Mouse (Mus musculus) myocyte (in vitro differentiated cells): ENCODE measurements around the gene Bcar3. TPM values are rescaled to one million over a fixed set of nuclear protein-coding genes. Genes with fewer than 3 reads are reported as not detected.
A peak's percentile ranks its signal among the peaks of the same experiment; 100 is the strongest.

Source experiments
- H3K27me3 ChIP-seq: one replicate; pipeline ENCODE4 v1.6.1; 2011; ENCODE audit not compliant: control insufficient read depth, insufficient read depth, insufficient read length
- H3K36me3 ChIP-seq: one replicate; pipeline ENCODE4 v1.6.1; 2011; ENCODE audit not compliant: control insufficient read depth, insufficient read depth
- H3K4me2 ChIP-seq: one replicate; pipeline ENCODE4 v1.6.1; 2011; ENCODE audit warnings: low read depth, control low read depth
- H3K4me3 ChIP-seq: one replicate; pipeline ENCODE4 v1.5.1; 2011; ENCODE audit warnings: mild to moderate bottlenecking, control low read depth, moderate library complexity
- H3K79me2 ChIP-seq: one replicate; pipeline ENCODE4 v1.6.1; 2011; ENCODE audit not compliant: control insufficient read depth, insufficient read depth
- H3ac ChIP-seq: one replicate; pipeline ENCODE4 v1.6.1; 2011; ENCODE audit not compliant: control insufficient read depth, insufficient read length
- CEBPB ChIP-seq: IDR thresholded peaks from 2 replicates; pipeline ENCODE4 v1.6.1; 2011; ENCODE audit warnings: mild to moderate bottlenecking, moderate library complexity; ENCODE audit not compliant: poor library complexity, insufficient read depth, severe bottlenecking
- E2F4 ChIP-seq: IDR thresholded peaks from one replicate; pipeline ENCODE4 v1.6.1; 2011; ENCODE audit warnings: mild to moderate bottlenecking, control low read depth, moderate library complexity; ENCODE audit not compliant: insufficient read depth
- MAX ChIP-seq: IDR thresholded peaks from one replicate; pipeline ENCODE4 v1.6.1; 2011; ENCODE audit warnings: low read depth, mild to moderate bottlenecking, control low read depth
- MYOD1 ChIP-seq, 3 experiments: IDR thresholded peaks; one replicate each; pipeline ENCODE4 v1.6.1; 2011; ENCODE audit warnings: control low read depth in 2 of 3, low read depth in 2 of 3, mild to moderate bottlenecking in 2 of 3, moderate library complexity in 1 of 3; ENCODE audit not compliant: insufficient read length in 2 of 3, control insufficient read depth in 1 of 3
- MYOG ChIP-seq, 3 experiments: IDR thresholded peaks; one replicate each; pipeline ENCODE4 v1.6.1; 2011; ENCODE audit warnings: control low read depth in 2 of 3, low read depth in 2 of 3, mild to moderate bottlenecking in 2 of 3; ENCODE audit not compliant: insufficient read length in 2 of 3, control insufficient read depth in 1 of 3, insufficient read depth in 1 of 3
- POLR2A ChIP-seq: IDR thresholded peaks from one replicate; pipeline ENCODE4 v1.6.1; 2011; ENCODE audit warnings: low read depth, mild to moderate bottlenecking, control low read depth, moderate library complexity; ENCODE audit not compliant: insufficient read length
- POLR2AphosphoS2 ChIP-seq: IDR thresholded peaks from one replicate; pipeline ENCODE4 v1.6.1; 2011; ENCODE audit warnings: low read depth, control low read depth; ENCODE audit not compliant: insufficient read length
- REST ChIP-seq: IDR thresholded peaks from one replicate; pipeline ENCODE4 v1.6.1; 2011; ENCODE audit warnings: mild to moderate bottlenecking, control low read depth, moderate library complexity; ENCODE audit not compliant: insufficient read depth, insufficient read length
- SRF ChIP-seq: IDR thresholded peaks from one replicate; pipeline ENCODE4 v1.6.1; 2011; ENCODE audit warnings: low read depth; ENCODE audit not compliant: control insufficient read depth, insufficient read length
- TCF12 ChIP-seq: IDR thresholded peaks from one replicate; pipeline ENCODE4 v1.6.1; 2011; ENCODE audit warnings: mild to moderate bottlenecking, control low read depth; ENCODE audit not compliant: poor library complexity, insufficient read depth, severe bottlenecking
- TCF3 ChIP-seq: IDR thresholded peaks from one replicate; pipeline ENCODE4 v1.6.1; 2011; ENCODE audit warnings: low read depth, control low read depth; ENCODE audit not compliant: insufficient read length
- USF1 ChIP-seq: IDR thresholded peaks from one replicate; pipeline ENCODE4 v1.6.1; 2011; ENCODE audit warnings: low read depth, mild to moderate bottlenecking, control low read depth, moderate library complexity
- polyA plus RNA-seq: library from polyadenylated mRNA; unstranded; fragments of >200 nt; fragmentation: generic; extraction: Trizol; gene quantifications from one replicate; pipeline ENCODE4 v1.2.1, GENCODE M21; 2012; ENCODE audit warnings: missing spikeins

Bcar3 gene
- polyA plus RNA-seq, 1 experiment: 21.4 TPM

DNA sequence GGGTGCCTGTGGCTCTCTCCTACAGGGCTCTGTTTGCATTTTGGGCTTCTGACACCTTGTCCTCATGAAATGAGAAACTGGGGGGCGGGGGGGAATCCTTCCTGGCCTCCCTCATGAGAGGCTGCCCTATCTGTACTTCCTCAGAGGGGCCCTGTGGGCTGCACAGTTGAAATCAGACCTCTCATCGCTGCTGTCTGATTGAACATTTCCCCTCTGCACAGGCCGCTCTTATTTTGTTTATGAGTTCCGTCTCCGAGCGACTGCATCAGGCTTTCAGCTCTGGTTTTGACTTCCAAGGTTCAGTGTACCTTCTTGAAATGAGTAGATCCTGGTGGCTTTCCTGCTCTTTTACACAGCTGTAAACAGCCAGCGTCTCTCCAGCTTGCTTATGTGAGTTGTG lies 40.4 kb downstream of the Bcar3 start:
- Histone ChIP-seq H3K4me3 (no peak overlapping the region), H3ac (no peak overlapping the region), H3K27me3 (no peaks in the 10 kb centered on the region), H3K79me2 (no peaks in the 10 kb centered on the region), H3K36me3 (no peaks in the 10 kb centered on the region), H3K4me2 (peak overlapping the region; percentile 78)
- TF ChIP-seq TCF12 (no peak), POLR2AphosphoS2 (no peak)

DNA sequence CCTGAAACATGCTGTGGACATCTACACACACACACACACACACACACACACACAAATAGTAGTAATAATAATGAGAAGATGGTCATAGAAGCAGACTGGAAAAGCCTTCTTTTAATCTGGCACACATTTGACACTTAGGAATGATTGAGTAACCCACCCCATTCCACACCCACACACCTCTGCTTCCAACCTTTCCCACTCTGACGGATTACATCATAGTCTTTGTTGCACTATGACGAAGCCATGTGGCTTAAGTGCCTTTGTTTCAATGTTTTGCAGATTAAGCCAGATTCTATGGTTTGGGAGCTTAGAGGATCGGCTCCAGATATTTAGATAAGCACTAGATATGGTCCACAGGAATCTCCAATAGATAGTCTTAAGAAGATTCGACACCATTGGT lies 42.1 kb downstream of the Bcar3 start:
- Histone ChIP-seq H3K4me2 (no peak overlapping the region), H3K27me3 (no peaks in the 10 kb centered on the region), H3ac (no peak overlapping the region), H3K36me3 (no peaks in the 10 kb centered on the region), H3K4me3 (no peak overlapping the region), H3K79me2 (no peaks in the 10 kb centered on the region)
- TF ChIP-seq MAX (no peak), TCF12 (no peak), POLR2A (no peak), POLR2AphosphoS2 (no peak), MYOD1 (IDR thresholded peaks at IDR 0.05; ENCODE audit: control insufficient read depth in 1 of 3, insufficient read length in 2 of 3, low read depth in 2 of 3) (no peak), E2F4 (no peak)

DNA sequence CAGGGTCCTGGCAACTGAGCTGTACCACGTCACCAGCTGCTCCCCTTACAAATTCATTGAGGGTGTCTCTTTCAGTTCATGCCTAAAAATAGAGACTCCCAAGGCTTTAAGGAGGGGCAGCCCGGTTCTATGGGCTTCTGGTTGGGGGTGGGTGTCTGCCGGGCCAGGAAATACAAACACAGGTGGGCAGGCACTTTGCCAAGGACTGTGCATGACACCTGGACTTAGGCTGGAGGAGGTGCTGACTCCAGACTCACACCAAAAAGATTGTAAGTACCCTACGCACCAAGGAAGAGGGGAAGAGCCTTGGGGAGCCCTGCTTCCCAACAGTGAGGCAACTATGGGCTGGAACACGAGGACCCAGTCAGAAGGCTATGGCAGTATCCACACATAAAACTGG lies 44.1 kb downstream of the Bcar3 start:
- Histone ChIP-seq H3K4me3 (no peak overlapping the region), H3K27me3 (no peaks in the 10 kb centered on the region), H3K79me2 (no peaks in the 10 kb centered on the region), H3K4me2 (no peak overlapping the region), H3K36me3 (no peaks in the 10 kb centered on the region), H3ac (no peak overlapping the region)
- peak in 1 of 3 experiments; percentile 58 for TF ChIP-seq MYOD1 (IDR thresholded peaks at IDR 0.05; ENCODE audit: control insufficient read depth in 1 of 3, insufficient read length in 2 of 3, low read depth in 2 of 3)
- TF ChIP-seq MYOG (IDR thresholded peaks at IDR 0.05; ENCODE audit: control insufficient read depth in 1 of 3, insufficient read depth in 1 of 3, insufficient read length in 2 of 3, low read depth in 2 of 3): no peak

DNA sequence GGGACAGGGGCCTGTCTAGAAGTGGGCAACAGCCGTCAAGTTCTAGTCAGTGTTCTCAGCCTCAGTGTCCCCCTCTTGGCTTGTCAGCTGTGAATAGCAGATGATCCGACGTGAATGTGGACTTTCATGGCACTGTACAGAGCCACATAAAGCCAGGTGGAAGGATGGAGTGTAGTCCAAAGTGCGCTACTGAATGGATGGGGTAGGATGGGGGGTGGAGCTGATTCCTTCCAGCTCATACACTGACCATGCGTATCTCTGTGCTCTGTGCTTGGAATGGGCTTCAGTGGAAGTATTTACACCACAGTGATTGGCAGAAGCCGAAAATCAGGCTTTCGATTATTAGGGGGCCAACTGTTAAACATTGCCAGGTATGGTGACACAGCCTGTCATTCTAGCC lies 45.0 kb downstream of the Bcar3 start:
- no peak overlapping the region for H3K4me2 ChIP-seq
- H3ac ChIP-seq: no peak overlapping the region
- no peaks in the 10 kb centered on the region for H3K27me3 ChIP-seq
- no peak overlapping the region for H3K4me3 ChIP-seq
- no peaks in the 10 kb centered on the region for H3K79me2 ChIP-seq
- no peaks in the 10 kb centered on the region for H3K36me3 ChIP-seq
- no peak for TF ChIP-seq E2F4
- no peak for TF ChIP-seq REST
- TF ChIP-seq TCF3: no peak
- no peak for TF ChIP-seq TCF12
- TF ChIP-seq SRF: no peak
- TF ChIP-seq POLR2A: no peak
- no peak for TF ChIP-seq MYOD1 (IDR thresholded peaks at IDR 0.05; ENCODE audit: control insufficient read depth in 1 of 3, insufficient read length in 2 of 3, low read depth in 2 of 3)
- TF ChIP-seq CEBPB: no peak
- no peak for TF ChIP-seq POLR2AphosphoS2

DNA sequence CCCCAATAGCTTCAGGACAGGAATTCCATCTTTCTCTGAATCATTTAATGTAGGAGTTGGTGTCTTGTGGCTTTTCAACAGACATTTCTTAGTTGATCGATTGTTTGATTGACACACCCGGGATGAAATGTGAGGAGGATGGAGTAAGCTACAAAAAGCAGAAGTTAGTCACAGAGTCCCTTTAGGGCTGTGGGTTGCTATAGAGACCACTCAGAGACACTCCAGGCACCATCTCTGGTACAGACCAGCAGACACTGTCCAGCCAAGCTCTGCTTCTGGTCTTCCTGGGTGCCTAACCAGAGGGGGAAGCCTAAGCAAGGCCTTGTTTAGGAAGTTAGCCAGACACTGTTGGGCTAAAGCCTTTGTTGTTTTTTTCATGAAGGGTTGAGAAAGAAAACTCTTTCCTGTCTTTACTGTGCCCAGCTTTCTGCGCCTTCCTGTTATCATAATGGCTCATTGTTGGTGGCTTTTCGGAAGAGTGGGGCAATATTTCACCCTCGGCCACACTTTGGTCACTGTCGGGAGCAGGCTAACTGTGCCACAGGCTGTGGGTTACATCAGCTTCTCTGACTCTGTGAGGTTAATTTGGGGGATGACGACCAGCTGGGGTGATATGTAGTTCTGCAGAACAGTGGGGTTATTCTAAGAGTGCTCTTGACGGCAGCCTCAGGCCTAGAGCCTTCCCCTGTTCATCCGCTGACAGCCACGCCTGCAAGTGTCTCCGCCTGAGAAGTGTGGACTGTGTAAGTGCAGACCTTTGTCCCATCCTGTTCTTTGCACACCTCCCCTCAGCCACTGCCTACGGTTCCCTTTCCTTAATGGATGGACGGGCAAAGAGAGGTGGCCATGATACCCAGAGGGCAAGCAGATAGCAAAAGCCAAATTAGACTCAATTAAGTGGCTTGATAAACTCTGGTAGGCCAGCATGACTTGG lies 46.5 kb downstream of the Bcar3 start:
- Histone ChIP-seq H3K36me3 (no peaks in the 10 kb centered on the region), H3K27me3 (no peaks in the 10 kb centered on the region), H3K4me3 (no peak overlapping the region), H3ac (no peak overlapping the region), H3K4me2 (no peak overlapping the region), H3K79me2 (no peaks in the 10 kb centered on the region)
- TF ChIP-seq POLR2A (no peak), TCF3 (no peak), CEBPB (no peak), POLR2AphosphoS2 (no peak), SRF (no peak), REST (no peak), MAX (no peak), USF1 (no peak), E2F4 (no peak), MYOD1 (IDR thresholded peaks at IDR 0.05; ENCODE audit: control insufficient read depth in 1 of 3, insufficient read length in 2 of 3, low read depth in 2 of 3) (no peak)
